Mouse (Mus musculus) heart, adult 2 months (tissue): ENCODE measurements around the gene Rarb.

Experiments used
- CTCF ChIP-seq: fragments of 200-600 bp; IDR thresholded peaks from 2 replicates; pipeline ENCODE4 v1.8.1; 2022; ENCODE audit warnings: antibody characterized with exemption, mild to moderate bottlenecking, moderate library complexity
- EP300 ChIP-seq: fragments of 200-500 bp; IDR thresholded peaks from 2 replicates; pipeline ENCODE4 v1.6.1; 2011; ENCODE audit warnings: low read depth, low read length, control low read depth; ENCODE audit not compliant: insufficient read depth
- POLR2A ChIP-seq: fragments of 200-500 bp; IDR thresholded peaks from 2 replicates; pipeline ENCODE4 v1.6.1; 2011; ENCODE audit warnings: mild to moderate bottlenecking, low read depth, low read length, control low read depth; ENCODE audit not compliant: insufficient read depth

GRCm38 (mm10) chr14:16519588-16520167 is 299.3 kb downstream of the Rarb start:
- no peak for TF ChIP-seq EP300
- TF ChIP-seq POLR2A = no peak
- peak; percentile 14; the same call in 1 of the 2 replicates for TF ChIP-seq CTCF
